Mouse (Mus musculus): Measurements from ENCODE around the gene Gm20441. TPM values are rescaled to one million over a fixed set of nuclear protein-coding genes. Genes with fewer than 3 reads are reported as not detected.

The Gm20441 gene
- polyA plus RNA-seq (2015; fragmentation: Nextera tagmentation; extraction: Ambion mirVana) = 0.41 and 0.65 TPM in 2 replicates

GRCm38 (mm10) chr10:75780769-75781578, at the start of gene Gm20441, which contains the start of gene Gstt3:
Gm20441 (minus strand) TSS chr10:75780954.
Gstt3 (minus strand) TSS chr10:75781414.
- Histone ChIP-seq H3K27ac (ENCODE audit: low read length) (peak within 1 kb of the TSS; percentile 91), H3K4me1 (replicated peaks; ENCODE audit: control insufficient read depth, insufficient read depth, low read length) (peaks cover 6% of the 10 kb centered on the region), H3K36me3 (ENCODE audit: control insufficient read depth, insufficient read depth, low read length) (no peaks in the 10 kb centered on the region), H3K4me3 (ENCODE audit: low read length) (peak within 1 kb of the TSS; percentile 56), H3K27me3 (ENCODE audit: control insufficient read depth, insufficient read depth, low read depth, low read length) (no peaks in the 10 kb centered on the region), H3K4me2 (ENCODE audit: low read depth, low read length) (peak within 1 kb of the TSS; percentile 91), H3K9me3 (ENCODE audit: control insufficient read depth, low read length) (no peaks in the 10 kb centered on the region), H3K9ac (ENCODE audit: low read length) (peak within 1 kb of the TSS; percentile 70)
- under 1% methylated on average over 28 of the region's 28 CpGs for whole genome bisulfite sequencing
- peak; percentile 93 for ATAC-seq (ENCODE audit: low read depth)

- Histone ChIP-seq H3K9ac (ENCODE audit: low read length) (no peak overlapping the region), H3K36me3 (ENCODE audit: control insufficient read depth, insufficient read depth, low read length) (no peaks in the 10 kb centered on the region), H3K4me1 (replicated peaks; ENCODE audit: control insufficient read depth, insufficient read depth, low read length) (peaks cover 34% of the 10 kb centered on the region), H3K27ac (ENCODE audit: low read length) (no peak overlapping the region), H3K4me2 (ENCODE audit: low read depth, low read length) (no peak overlapping the region), H3K4me3 (ENCODE audit: low read length) (no peak overlapping the region), H3K9me3 (ENCODE audit: control insufficient read depth, low read length) (no peaks in the 10 kb centered on the region), H3K27me3 (ENCODE audit: control insufficient read depth, insufficient read depth, low read depth, low read length) (no peaks in the 10 kb centered on the region)
- no peak for ATAC-seq (ENCODE audit: low read depth)
- WGBS = 71% methylated on average over 2 of the region's 2 CpGs
These were observed 49.5 kb upstream of the Gm20441 start for GRCm38 (mm10) chr10:75830275-75830670.

GRCm38 (mm10) chr10:75829529-75830274, 48.9 kb upstream of the Gm20441 start:
- peaks cover 28% of the 10 kb centered on the region for H3K4me1 ChIP-seq (replicated peaks; ENCODE audit: control insufficient read depth, insufficient read depth, low read length)
- no peak overlapping the region for H3K9ac ChIP-seq (ENCODE audit: low read length)
- no peak overlapping the region for H3K4me2 ChIP-seq (ENCODE audit: low read depth, low read length)
- 63% methylated on average over 2 of the region's 2 CpGs for WGBS
- ATAC-seq (ENCODE audit: low read depth) = no peak
- no peak overlapping the region for H3K4me3 ChIP-seq (ENCODE audit: low read length)
- H3K27ac ChIP-seq (ENCODE audit: low read length) = no peak overlapping the region
- H3K27me3 ChIP-seq (ENCODE audit: control insufficient read depth, insufficient read depth, low read depth, low read length) = no peaks in the 10 kb centered on the region
- H3K36me3 ChIP-seq (ENCODE audit: control insufficient read depth, insufficient read depth, low read length) = no peaks in the 10 kb centered on the region
- H3K9me3 ChIP-seq (ENCODE audit: control insufficient read depth, low read length) = no peaks in the 10 kb centered on the region

GRCm38 (mm10) chr10:75828500-75828931, 47.8 kb upstream of the Gm20441 start:
- no peaks in the 10 kb centered on the region for H3K9me3 ChIP-seq (ENCODE audit: control insufficient read depth, low read length)
- H3K4me2 ChIP-seq (ENCODE audit: low read depth, low read length) = no peak overlapping the region
- no peaks in the 10 kb centered on the region for H3K36me3 ChIP-seq (ENCODE audit: control insufficient read depth, insufficient read depth, low read length)
- peak; percentile 39 for ATAC-seq (ENCODE audit: low read depth)
- no peak overlapping the region for H3K4me3 ChIP-seq (ENCODE audit: low read length)
- H3K4me1 ChIP-seq (replicated peaks; ENCODE audit: control insufficient read depth, insufficient read depth, low read length) = peaks cover 18% of the 10 kb centered on the region
- H3K9ac ChIP-seq (ENCODE audit: low read length) = no peak overlapping the region
- H3K27ac ChIP-seq (ENCODE audit: low read length) = no peak overlapping the region
- H3K27me3 ChIP-seq (ENCODE audit: control insufficient read depth, insufficient read depth, low read depth, low read length) = no peaks in the 10 kb centered on the region

GRCm38 (mm10) chr10:75827668-75828360, 47.1 kb upstream of the Gm20441 start:
- no peaks in the 10 kb centered on the region for H3K36me3 ChIP-seq (ENCODE audit: control insufficient read depth, insufficient read depth, low read length)
- WGBS = 63% methylated on average over 4 of the region's 4 CpGs
- H3K4me1 ChIP-seq (replicated peaks; ENCODE audit: control insufficient read depth, insufficient read depth, low read length) = peaks cover 13% of the 10 kb centered on the region
- no peak overlapping the region for H3K4me3 ChIP-seq (ENCODE audit: low read length)
- H3K9me3 ChIP-seq (ENCODE audit: control insufficient read depth, low read length) = no peaks in the 10 kb centered on the region
- H3K4me2 ChIP-seq (ENCODE audit: low read depth, low read length) = no peak overlapping the region
- no peak overlapping the region for H3K27ac ChIP-seq (ENCODE audit: low read length)
- ATAC-seq (ENCODE audit: low read depth) = peak; percentile 59
- no peak overlapping the region for H3K9ac ChIP-seq (ENCODE audit: low read length)
- H3K27me3 ChIP-seq (ENCODE audit: control insufficient read depth, insufficient read depth, low read depth, low read length) = no peaks in the 10 kb centered on the region

DNA sequence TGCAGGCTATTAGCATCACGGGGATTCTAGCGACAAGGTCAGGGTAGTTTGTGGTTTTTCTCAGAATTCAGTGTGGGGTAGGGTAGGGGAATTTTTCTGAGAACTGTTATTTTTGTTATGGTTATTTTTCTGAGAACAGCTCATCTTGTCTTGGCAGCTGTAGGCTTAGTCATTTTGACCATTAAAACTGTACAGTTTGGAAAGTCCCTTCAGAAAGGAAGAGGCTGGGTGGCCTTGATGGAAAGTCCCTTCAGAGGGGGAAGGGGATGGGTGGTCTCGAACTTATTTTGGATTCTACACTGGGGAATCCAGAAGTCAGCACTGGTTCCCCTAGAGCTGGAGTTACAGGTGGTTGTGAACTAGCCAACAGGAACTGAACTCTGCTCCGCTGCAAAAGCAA, 43.8 kb upstream of the Gm20441 start:
- no peak overlapping the region for H3K4me3 ChIP-seq (ENCODE audit: low read length)
- H3K36me3 ChIP-seq (ENCODE audit: control insufficient read depth, insufficient read depth, low read length) = no peaks in the 10 kb centered on the region
- 76% methylated on average over 4 of the region's 4 CpGs for WGBS
- no peak for ATAC-seq (ENCODE audit: low read depth)
- no peak overlapping the region for H3K27ac ChIP-seq (ENCODE audit: low read length)
- H3K4me1 ChIP-seq (replicated peaks; ENCODE audit: control insufficient read depth, insufficient read depth, low read length) = peaks cover 9% of the 10 kb centered on the region
- no peaks in the 10 kb centered on the region for H3K9me3 ChIP-seq (ENCODE audit: control insufficient read depth, low read length)
- H3K4me2 ChIP-seq (ENCODE audit: low read depth, low read length) = no peak overlapping the region
- no peak overlapping the region for H3K9ac ChIP-seq (ENCODE audit: low read length)
- H3K27me3 ChIP-seq (ENCODE audit: control insufficient read depth, insufficient read depth, low read depth, low read length) = no peaks in the 10 kb centered on the region

GRCm38 (mm10) chr10:75823782-75824181, 43.0 kb upstream of the Gm20441 start:
- Histone ChIP-seq H3K4me2 (ENCODE audit: low read depth, low read length) (no peak overlapping the region), H3K27ac (ENCODE audit: low read length) (no peak overlapping the region), H3K4me1 (replicated peaks; ENCODE audit: control insufficient read depth, insufficient read depth, low read length) (peaks cover 8% of the 10 kb centered on the region), H3K9me3 (ENCODE audit: control insufficient read depth, low read length) (no peaks in the 10 kb centered on the region), H3K4me3 (ENCODE audit: low read length) (no peak overlapping the region), H3K36me3 (ENCODE audit: control insufficient read depth, insufficient read depth, low read length) (no peaks in the 10 kb centered on the region), H3K9ac (ENCODE audit: low read length) (no peak overlapping the region), H3K27me3 (ENCODE audit: control insufficient read depth, insufficient read depth, low read depth, low read length) (no peaks in the 10 kb centered on the region)
- 85% methylated on average over 1 of the region's 1 CpGs for WGBS
- ATAC-seq (ENCODE audit: low read depth) = no peak

DNA sequence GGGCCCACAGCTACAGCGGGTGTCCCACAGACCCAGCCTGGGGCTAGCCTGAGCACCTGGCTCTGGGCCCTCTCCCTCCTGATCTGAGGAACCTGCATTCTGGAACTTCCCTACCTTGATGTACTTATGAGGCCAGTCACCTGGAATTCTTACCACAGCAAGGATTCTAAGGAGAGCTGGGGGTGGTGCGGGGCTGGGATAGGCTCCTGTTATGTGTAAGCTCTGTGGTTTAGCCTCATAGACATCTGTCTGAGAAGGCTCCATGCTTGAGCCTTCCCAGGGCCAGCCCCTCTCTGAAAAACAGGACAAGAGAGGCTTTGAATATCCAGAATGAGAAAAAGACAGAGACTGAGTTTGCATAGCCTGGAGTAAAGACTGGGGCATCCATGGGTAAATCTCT, 41.7 kb upstream of the Gm20441 start, which contains the start of gene Gstt4:
Gstt4 (minus strand) TSS at position 101 of the 400 bp plus-strand sequence.
- H3K9ac ChIP-seq (ENCODE audit: low read length) = no peak within 1 kb of the TSS
- peaks cover 2% of the 10 kb centered on the region for H3K4me1 ChIP-seq (replicated peaks; ENCODE audit: control insufficient read depth, insufficient read depth, low read length)
- H3K27me3 ChIP-seq (ENCODE audit: control insufficient read depth, insufficient read depth, low read depth, low read length) = no peaks in the 10 kb centered on the region
- H3K4me3 ChIP-seq (ENCODE audit: low read length) = no peak within 1 kb of the TSS
- no peak within 1 kb of the TSS for H3K27ac ChIP-seq (ENCODE audit: low read length)
- ATAC-seq (ENCODE audit: low read depth) = no peak
- no peak within 1 kb of the TSS for H3K4me2 ChIP-seq (ENCODE audit: low read depth, low read length)
- H3K9me3 ChIP-seq (ENCODE audit: control insufficient read depth, low read length) = no peaks in the 10 kb centered on the region
- 94% methylated on average over 2 of the region's 2 CpGs for WGBS
- H3K36me3 ChIP-seq (ENCODE audit: control insufficient read depth, insufficient read depth, low read length) = no peaks in the 10 kb centered on the region

DNA sequence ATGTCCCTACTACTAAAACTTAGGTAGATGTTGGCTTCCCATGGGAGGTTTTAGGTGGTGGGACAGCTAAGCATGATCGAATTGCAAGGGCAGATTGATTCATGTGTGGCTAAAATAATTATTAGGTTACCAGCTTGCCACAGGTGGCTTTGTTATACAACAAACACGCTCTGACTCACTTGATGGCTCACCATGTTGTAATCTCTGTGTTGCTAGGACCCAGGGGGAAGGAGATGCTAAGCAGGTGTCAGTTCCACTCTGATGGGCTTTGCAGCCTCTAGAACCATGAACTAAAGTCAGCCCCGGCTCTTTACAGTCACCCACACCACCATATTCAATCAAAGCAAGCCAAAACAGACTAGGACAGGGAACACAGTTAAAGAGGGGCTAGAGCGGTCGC, 39.1 kb upstream of the Gm20441 start:
- H3K9ac ChIP-seq (ENCODE audit: low read length) = no peak overlapping the region
- H3K27me3 ChIP-seq (ENCODE audit: control insufficient read depth, insufficient read depth, low read depth, low read length) = no peaks in the 10 kb centered on the region
- H3K4me2 ChIP-seq (ENCODE audit: low read depth, low read length) = no peak overlapping the region
- no peak overlapping the region for H3K27ac ChIP-seq (ENCODE audit: low read length)
- no peak overlapping the region for H3K4me3 ChIP-seq (ENCODE audit: low read length)
- 85% methylated on average over 5 of the region's 5 CpGs for WGBS
- H3K36me3 ChIP-seq (ENCODE audit: control insufficient read depth, insufficient read depth, low read length) = no peaks in the 10 kb centered on the region
- H3K9me3 ChIP-seq (ENCODE audit: control insufficient read depth, low read length) = no peaks in the 10 kb centered on the region
- no peaks in the 10 kb centered on the region for H3K4me1 ChIP-seq (replicated peaks; ENCODE audit: control insufficient read depth, insufficient read depth, low read length)
- no peak for ATAC-seq (ENCODE audit: low read depth)

Measured in lung, embryonic 16.5 days (tissue).